Mouse (Mus musculus): ENCODE data around the gene Dll4. TPM values are rescaled to one million over a fixed set of nuclear protein-coding genes. Genes with fewer than 3 reads are reported as not detected.

Gene Dll4
- total and polyA plus RNA-seq, 3 experiments: 0.12 to 0.13 TPM; not detected in 1

- Histone ChIP-seq H3K4me1 (ENCODE audit: control insufficient read depth in 1 of 2, insufficient read depth in 2 of 2) (no peaks in the 10 kb centered on the region), H3K4me2 (ENCODE audit: insufficient read depth, low read depth, poor library complexity, severe bottlenecking) (no peak overlapping the region), H3K27me3 (replicated peaks) (no peaks in the 10 kb centered on the region), H3K27ac (ENCODE audit: insufficient read depth, low read depth) (no peak overlapping the region), H3K4me3 (replicated peaks in 1 of 3; ENCODE audit: low read depth in 2 of 3, low read length in 2 of 3, poor library complexity in 1 of 3) (no peak overlapping the region), H3K79me2 (replicated peaks; ENCODE audit: control insufficient read depth, extremely low read depth, insufficient read depth, poor library complexity, severe bottlenecking) (no peaks in the 10 kb centered on the region), H3K36me3 (replicated peaks in 1 of 2; ENCODE audit: control insufficient read depth in 1 of 2, insufficient read depth in 1 of 2, low read length in 1 of 2) (no peaks in the 10 kb centered on the region), H3K9me3 (replicated peaks; ENCODE audit: low read length) (no peaks in the 10 kb centered on the region), H3K9ac (ENCODE audit: insufficient read depth, low read depth) (no peak overlapping the region)
- no peak for TF ChIP-seq ZKSCAN1 (IDR thresholded peaks at IDR 0.05; ENCODE audit: borderline replicate concordance, low read depth, low read length)
- TF ChIP-seq CTCF (conservative IDR thresholded peaks at IDR 0.05 in 1 of 2, IDR thresholded peaks at IDR 0.05 in 1 of 2; ENCODE audit: low read depth in 2 of 2, low read length in 2 of 2): no peak
- no peak for TF ChIP-seq JUN (IDR thresholded peaks at IDR 0.05; ENCODE audit: insufficient read depth, low read depth, low read length)
- no peak for TF ChIP-seq ZC3H11A (IDR thresholded peaks at IDR 0.05; ENCODE audit: low read depth, low read length)
- TF ChIP-seq KAT2A (IDR thresholded peaks at IDR 0.05; ENCODE audit: insufficient replicate concordance, low read length): no peak
- TF ChIP-seq POLR2A (IDR thresholded peaks at IDR 0.05; ENCODE audit: low read depth, low read length): no peak
- TF ChIP-seq MAZ (IDR thresholded peaks at IDR 0.05; ENCODE audit: low read depth, low read length): no peak
- TF ChIP-seq MAFK (IDR thresholded peaks at IDR 0.05; ENCODE audit: insufficient replicate concordance, low read length): no peak
- no peak for TF ChIP-seq TCF12 (IDR thresholded peaks at IDR 0.05; ENCODE audit: low read depth, low read length)
- no peak for TF ChIP-seq HCFC1 (IDR thresholded peaks at IDR 0.05; ENCODE audit: low read depth, low read length)
- no peak for TF ChIP-seq BHLHE40 (IDR thresholded peaks at IDR 0.05; ENCODE audit: low read depth, low read length)
- no peak for TF ChIP-seq NELFE (IDR thresholded peaks at IDR 0.05; ENCODE audit: low read depth, low read length)
- no peak for TF ChIP-seq GABPA (IDR thresholded peaks at IDR 0.05; ENCODE audit: insufficient replicate concordance, low read depth, low read length)
- no peak for TF ChIP-seq SIN3A (IDR thresholded peaks at IDR 0.05; ENCODE audit: low read length)
- in situ Hi-C loops (cut with MboI; ENCODE audit: low pct_ligation_motif_present, low pct_unique_long_range_greater_than_20kb, low sequenced_read_pairs) (no loop called here), dilution Hi-C loops (cut with MboI; ENCODE audit: extremely low pct_ligation_motif_present, extremely low pct_unique_long_range_greater_than_20kb, low sequenced_read_pairs) (no loop called here)
- no peak for DNase-seq (ENCODE audit: extremely low read depth)
Measured at GRCm38 (mm10) chr2:119281899-119282565, 43.6 kb upstream of the Dll4 start.

DNA sequence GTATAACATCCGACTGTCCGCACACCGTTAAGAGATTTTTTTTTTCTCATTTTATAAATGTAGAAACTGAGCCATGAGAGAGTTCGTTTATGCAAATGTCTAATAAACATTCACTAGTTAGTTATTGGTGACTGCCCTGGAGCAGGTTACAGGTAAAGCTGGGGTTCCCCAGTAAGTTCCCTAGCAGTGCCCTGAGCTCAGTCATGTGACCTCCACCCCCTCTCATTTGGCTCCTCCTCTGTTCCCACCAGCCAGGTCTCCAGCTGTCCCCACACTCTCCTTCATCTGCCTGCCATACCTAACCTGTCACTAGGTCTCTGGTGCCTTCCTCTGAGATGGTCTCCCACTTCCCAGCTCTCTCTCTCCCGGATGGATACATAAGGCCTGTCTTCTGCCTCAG lies 38.2 kb upstream of the Dll4 start:
- Histone ChIP-seq H3K27me3 (replicated peaks) (no peaks in the 10 kb centered on the region), H3K9me3 (replicated peaks; ENCODE audit: low read length) (no peaks in the 10 kb centered on the region), H3K4me3 (replicated peaks in 1 of 3; ENCODE audit: low read depth in 2 of 3, low read length in 2 of 3, poor library complexity in 1 of 3) (no peak overlapping the region), H3K4me1 (ENCODE audit: control insufficient read depth in 1 of 2, insufficient read depth in 2 of 2) (peaks cover 8 to 23% of the 10 kb centered on the region in 2 experiments), H3K27ac (ENCODE audit: insufficient read depth, low read depth) (no peak overlapping the region), H3K36me3 (replicated peaks in 1 of 2; ENCODE audit: control insufficient read depth in 1 of 2, insufficient read depth in 1 of 2, low read length in 1 of 2) (peaks cover 15 to 27% of the 10 kb centered on the region in 2 experiments), H3K79me2 (replicated peaks; ENCODE audit: control insufficient read depth, extremely low read depth, insufficient read depth, poor library complexity, severe bottlenecking) (peaks cover 19% of the 10 kb centered on the region), H3K4me2 (ENCODE audit: insufficient read depth, low read depth, poor library complexity, severe bottlenecking) (0 out of 2 replicates have a peak overlapping the region, but pooled peaks have one; percentile 58), H3K9ac (ENCODE audit: insufficient read depth, low read depth) (no peak overlapping the region)
- dilution Hi-C loops (cut with MboI; ENCODE audit: extremely low pct_ligation_motif_present, extremely low pct_unique_long_range_greater_than_20kb, low sequenced_read_pairs): no loop called here
- TF ChIP-seq IRF4 (IDR thresholded peaks at IDR 0.05; ENCODE audit: low read depth, low read length) (no peak), USF1 (IDR thresholded peaks at IDR 0.05; ENCODE audit: low read depth, low read length) (peak; percentile 56)
- in situ Hi-C loops (cut with MboI; ENCODE audit: low pct_ligation_motif_present, low pct_unique_long_range_greater_than_20kb, low sequenced_read_pairs): loop anchor here (5.0 kb wide), 1 partner anchor 35 kb away; no protein-coding TSS in a partner anchor
- no peak for DNase-seq (ENCODE audit: extremely low read depth)
